Mouse (Mus musculus) lung, embryonic 15.5 days (tissue): ENCODE measurements around the gene Igsf3. TPM values are rescaled to one million over a fixed set of nuclear protein-coding genes. Genes with fewer than 3 reads are reported as not detected.

Experiments used
- ATAC-seq: fragments of 200-750 bp; cut with Nextera tagmentation; 2 replicates; pipeline ENCODE4 v1.8.0; 2017; ENCODE audit warnings: moderate number of reproducible peaks, borderline replicate concordance; ENCODE audit not compliant: low FRiP score, low TSS enrichment; ENCODE audit errors: extremely low read depth
- H3K27ac ChIP-seq: fragments of 300-500 bp; sonication (generic); 2 replicates; pipeline ENCODE4 v1.5.1; 2015; ENCODE audit warnings: moderate library complexity, mild to moderate bottlenecking, inconsistent platforms
- H3K27me3 ChIP-seq: fragments of 300-500 bp; sonication (generic); 2 replicates; pipeline ENCODE4 v1.6.1; 2015; ENCODE audit warnings: inconsistent platforms
- H3K36me3 ChIP-seq: fragments of 300-500 bp; sonication (generic); 2 replicates; pipeline ENCODE4 v1.6.1; 2015; ENCODE audit warnings: inconsistent platforms
- H3K4me1 ChIP-seq: fragments of 300-500 bp; sonication (generic); 2 replicates; pipeline ENCODE4 v1.6.1; 2015; ENCODE audit warnings: inconsistent platforms
- H3K4me2 ChIP-seq: fragments of 300-500 bp; sonication (generic); 2 replicates; pipeline ENCODE4 v1.6.1; 2015; ENCODE audit warnings: inconsistent platforms, mild to moderate bottlenecking, moderate library complexity
- H3K4me3 ChIP-seq: fragments of 300-500 bp; sonication (generic); 2 replicates; pipeline ENCODE4 v1.5.1; 2015; ENCODE audit warnings: mild to moderate bottlenecking, inconsistent platforms
- H3K9ac ChIP-seq: fragments of 300-500 bp; sonication (generic); 2 replicates; pipeline ENCODE4 v1.6.1; 2015; ENCODE audit warnings: inconsistent platforms
- H3K9me3 ChIP-seq: fragments of 300-500 bp; sonication (generic); 2 replicates; pipeline ENCODE4 v1.6.1; 2016; ENCODE audit warnings: inconsistent platforms
- WGBS: fragments of 180-500 bp; shearing (Covaris S2); methylation state at CpG from one replicate; pipeline ENCODE4 v1.1.7; 2015; 5-methylcytosine and 5-hydroxymethylcytosine counted together
- polyA plus RNA-seq: library from polyadenylated mRNA; unstranded; fragments of >200 nt; fragmentation: Nextera tagmentation; extraction: Ambion mirVana; gene quantifications from 2 replicates; pipeline ENCODE4 v1.2.1, GENCODE M21; 2015

Igsf3 gene
- polyA plus RNA-seq, 1 experiment from 2014 or later: 41.3 TPM

GRCm38 (mm10) chr3:101436469-101436868 lies 59.6 kb downstream of the Igsf3 start:
- 61% methylated on average over 4 of the region's 4 CpGs for WGBS
- Histone ChIP-seq H3K4me1 (peaks cover 3% of the 10 kb centered on the region; the same call in 1 of the 2 replicates), H3K27me3 (no peaks in the 10 kb centered on the region), H3K27ac (no peak overlapping the region), H3K4me2 (no peak overlapping the region), H3K9ac (no peak overlapping the region), H3K36me3 (peaks cover 24% of the 10 kb centered on the region), H3K9me3 (no peaks in the 10 kb centered on the region), H3K4me3 (no peak overlapping the region)
- ATAC-seq: no peak

- H3K4me2 ChIP-seq: no peak overlapping the region
- H3K27ac ChIP-seq: no peak overlapping the region
- no peaks in the 10 kb centered on the region for H3K27me3 ChIP-seq
- H3K36me3 ChIP-seq: peaks cover 24% of the 10 kb centered on the region
- H3K4me3 ChIP-seq: no peak overlapping the region
- H3K9ac ChIP-seq: no peak overlapping the region
- H3K4me1 ChIP-seq: no peaks in the 10 kb centered on the region
- no peak for ATAC-seq
- 79% methylated on average over 12 of the region's 12 CpGs for WGBS
- H3K9me3 ChIP-seq: no peaks in the 10 kb centered on the region
Measured at GRCm38 (mm10) chr3:101437021-101437563, 60.2 kb downstream of the Igsf3 start.

- no peak for ATAC-seq
- Histone ChIP-seq H3K27ac (no peak overlapping the region), H3K9me3 (no peaks in the 10 kb centered on the region), H3K36me3 (peaks cover 18% of the 10 kb centered on the region), H3K4me1 (0 out of 2 replicates have a peak, but pooled peaks cover 4% of the 10 kb centered on the region), H3K4me2 (no peak overlapping the region), H3K27me3 (no peaks in the 10 kb centered on the region), H3K4me3 (no peak overlapping the region), H3K9ac (no peak overlapping the region)
- WGBS: 78% methylated on average over 11 of the region's 11 CpGs
Measured at GRCm38 (mm10) chr3:101443265-101443881, 66.5 kb downstream of the Igsf3 start.

GRCm38 (mm10) chr3:101444437-101444836 lies 67.6 kb downstream of the Igsf3 start:
- Histone ChIP-seq H3K36me3 (peaks cover 13% of the 10 kb centered on the region), H3K27ac (no peak overlapping the region), H3K4me1 (0 out of 2 replicates have a peak, but pooled peaks cover 4% of the 10 kb centered on the region), H3K27me3 (no peaks in the 10 kb centered on the region), H3K9ac (no peak overlapping the region), H3K4me3 (no peak overlapping the region), H3K4me2 (no peak overlapping the region), H3K9me3 (no peaks in the 10 kb centered on the region)
- ATAC-seq: no peak
- 71% methylated on average over 8 of the region's 8 CpGs for WGBS

- no peaks in the 10 kb centered on the region for H3K27me3 ChIP-seq
- ATAC-seq: no peak
- no peak overlapping the region for H3K9ac ChIP-seq
- H3K4me2 ChIP-seq: no peak overlapping the region
- H3K4me1 ChIP-seq: 0 out of 2 replicates have a peak, but pooled peaks cover 4% of the 10 kb centered on the region
- H3K9me3 ChIP-seq: no peaks in the 10 kb centered on the region
- H3K27ac ChIP-seq: no peak overlapping the region
- no peak overlapping the region for H3K4me3 ChIP-seq
- WGBS: 81% methylated on average over 4 of the region's 4 CpGs
- peaks cover 4% of the 10 kb centered on the region; the same call in 1 of the 2 replicates for H3K36me3 ChIP-seq
Measured at GRCm38 (mm10) chr3:101447239-101447638, 70.4 kb downstream of the Igsf3 start.

GRCm38 (mm10) chr3:101448765-101449164 lies 71.9 kb downstream of the Igsf3 start:
- ATAC-seq: no peak
- peaks cover 7% of the 10 kb centered on the region; the same call in 1 of the 2 replicates for H3K36me3 ChIP-seq
- no peaks in the 10 kb centered on the region for H3K27me3 ChIP-seq
- H3K4me1 ChIP-seq: 0 out of 2 replicates have a peak, but pooled peaks cover 4% of the 10 kb centered on the region
- no peak overlapping the region for H3K9ac ChIP-seq
- WGBS: 82% methylated on average over 3 of the region's 3 CpGs
- H3K9me3 ChIP-seq: no peaks in the 10 kb centered on the region
- H3K4me2 ChIP-seq: no peak overlapping the region
- H3K4me3 ChIP-seq: no peak overlapping the region
- no peak overlapping the region for H3K27ac ChIP-seq

GRCm38 (mm10) chr3:101450811-101451428 lies 74.0 kb downstream of the Igsf3 start:
- H3K27me3 ChIP-seq: no peaks in the 10 kb centered on the region
- H3K9me3 ChIP-seq: no peaks in the 10 kb centered on the region
- ATAC-seq: no peak; the same call in 1 of the 2 replicates
- no peak overlapping the region for H3K4me3 ChIP-seq
- H3K9ac ChIP-seq: no peak overlapping the region
- no peaks in the 10 kb centered on the region for H3K4me1 ChIP-seq
- no peak overlapping the region for H3K27ac ChIP-seq
- 79% methylated on average over 31 of the region's 31 CpGs for WGBS
- H3K36me3 ChIP-seq: peaks cover 14% of the 10 kb centered on the region; the same call in 1 of the 2 replicates
- no peak overlapping the region for H3K4me2 ChIP-seq

- no peak overlapping the region for H3K9ac ChIP-seq
- peaks cover 24% of the 10 kb centered on the region for H3K36me3 ChIP-seq
- 64% methylated on average over 7 of the region's 7 CpGs for WGBS
- H3K4me2 ChIP-seq: no peak overlapping the region
- H3K4me1 ChIP-seq: no peaks in the 10 kb centered on the region
- no peaks in the 10 kb centered on the region for H3K27me3 ChIP-seq
- no peak for ATAC-seq
- no peak overlapping the region for H3K27ac ChIP-seq
- H3K4me3 ChIP-seq: no peak overlapping the region
- H3K9me3 ChIP-seq: no peaks in the 10 kb centered on the region
Measured at GRCm38 (mm10) chr3:101460618-101461017, 83.7 kb downstream of the Igsf3 start.

GRCm38 (mm10) chr3:101461046-101461445 lies 84.2 kb downstream of the Igsf3 start:
- Histone ChIP-seq H3K4me1 (no peaks in the 10 kb centered on the region), H3K27ac (no peak overlapping the region), H3K9me3 (no peaks in the 10 kb centered on the region)

GRCm38 (mm10) chr3:101461816-101462215 lies 84.9 kb downstream of the Igsf3 start:
- H3K4me1 ChIP-seq: no peaks in the 10 kb centered on the region
- 0 out of 2 replicates have a peak overlapping the region, but pooled peaks have one; percentile 31 for H3K27ac ChIP-seq
- no peaks in the 10 kb centered on the region for H3K9me3 ChIP-seq
- no peak overlapping the region for H3K9ac ChIP-seq
- ATAC-seq: no peak
- H3K4me2 ChIP-seq: no peak overlapping the region
- H3K27me3 ChIP-seq: no peaks in the 10 kb centered on the region
- H3K36me3 ChIP-seq: peaks cover 24% of the 10 kb centered on the region
- no peak overlapping the region for H3K4me3 ChIP-seq
- WGBS: 46% methylated on average over 8 of the region's 8 CpGs

More at GRCm38 (mm10) chr3:101461046-101461445, 84.2 kb downstream of the Igsf3 start:
- peaks cover 24% of the 10 kb centered on the region for H3K36me3 ChIP-seq
- H3K4me2 ChIP-seq: no peak overlapping the region
- H3K9ac ChIP-seq: no peak overlapping the region
- no peak overlapping the region for H3K4me3 ChIP-seq
- no peaks in the 10 kb centered on the region for H3K27me3 ChIP-seq
- 80% methylated on average over 7 of the region's 7 CpGs for WGBS
- ATAC-seq: no peak

- WGBS: 24% methylated on average over 5 of the region's 5 CpGs
- peak; percentile 9; the same call in 1 of the 2 replicates for ATAC-seq
- H3K9me3 ChIP-seq: no peaks in the 10 kb centered on the region
Measured at GRCm38 (mm10) chr3:101462294-101462693, 85.4 kb downstream of the Igsf3 start.

GRCm38 (mm10) chr3:101463491-101463890 lies 86.6 kb downstream of the Igsf3 start:
- Histone ChIP-seq H3K4me2 (no peak overlapping the region), H3K4me1 (0 out of 2 replicates have a peak, but pooled peaks cover 5% of the 10 kb centered on the region), H3K9ac (no peak overlapping the region), H3K27ac (no peak overlapping the region), H3K27me3 (no peaks in the 10 kb centered on the region), H3K4me3 (no peak overlapping the region), H3K9me3 (no peaks in the 10 kb centered on the region), H3K36me3 (peaks cover 17% of the 10 kb centered on the region)
- WGBS: 75% methylated on average over 3 of the region's 3 CpGs
- no peak for ATAC-seq

More at GRCm38 (mm10) chr3:101462294-101462693, 85.4 kb downstream of the Igsf3 start:
- Histone ChIP-seq H3K36me3 (peaks cover 24% of the 10 kb centered on the region), H3K4me1 (no peaks in the 10 kb centered on the region), H3K27me3 (no peaks in the 10 kb centered on the region), H3K9ac (no peak overlapping the region), H3K27ac (0 out of 2 replicates have a peak overlapping the region, but pooled peaks have one; percentile 31), H3K4me3 (no peak overlapping the region), H3K4me2 (no peak overlapping the region)
